Mouse (Mus musculus) megakaryocyte, embryonic 14.5 days (primary cell): Measurements from ENCODE around the gene Elf3.

Source experiments
- FLI1 ChIP-seq: IDR thresholded peaks from 2 replicates; pipeline ENCODE4 v1.6.1; 2012; ENCODE audit warnings: low read length, inconsistent platforms, mixed read lengths
- GATA1 ChIP-seq: IDR thresholded peaks from 3 replicates; pipeline ENCODE4 v1.6.1; 2012; ENCODE audit warnings: mixed read lengths, low read length, inconsistent platforms, borderline replicate concordance

DNA sequence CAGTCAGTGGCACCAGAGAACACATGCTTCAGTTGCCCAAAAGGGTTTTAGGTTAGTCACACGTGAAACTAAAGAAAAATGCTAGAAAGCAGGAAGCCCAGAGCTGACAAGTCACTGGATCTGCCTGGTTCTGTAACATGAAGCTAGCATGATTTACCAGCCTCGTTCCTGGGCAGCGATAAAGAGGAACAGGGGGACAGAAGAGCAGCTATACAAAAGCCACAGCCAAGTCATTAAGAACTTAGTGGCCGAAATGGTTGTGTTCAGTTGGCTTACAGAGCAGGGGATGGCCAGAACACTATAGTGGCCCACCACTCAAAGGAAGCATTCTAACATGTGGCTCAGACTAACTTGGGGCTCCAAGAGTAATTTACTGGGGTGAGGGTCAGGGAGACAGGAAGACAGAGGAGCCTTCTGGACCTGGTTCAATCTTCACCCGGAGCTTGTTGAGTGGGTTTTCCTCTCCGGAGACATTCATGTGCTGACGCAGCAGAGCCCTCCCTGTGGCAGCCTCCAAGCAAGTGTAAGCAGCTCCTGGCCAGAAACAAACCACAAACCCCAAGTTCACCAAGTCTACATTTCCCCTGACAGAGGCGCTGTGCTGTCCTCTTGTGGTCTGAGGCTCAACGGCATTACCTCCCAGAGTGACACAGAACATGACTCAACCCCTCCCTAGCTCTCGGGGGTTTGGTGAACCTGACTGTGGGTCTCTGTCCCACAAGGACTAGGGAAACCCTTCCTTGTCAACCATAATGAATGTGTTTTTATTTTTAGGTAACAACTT lies 9.5 kb upstream of the Elf3 start:
- no peak for TF ChIP-seq GATA1
- TF ChIP-seq FLI1: no peak
